Mouse (Mus musculus): ENCODE data around the gene Gclc. TPM values are rescaled to one million over a fixed set of nuclear protein-coding genes. Genes with fewer than 3 reads are reported as not detected.

The Gclc gene
- total RNA-seq, 2 experiments from 2014 or later, result 86.1 to 92.9 TPM

GRCm38 (mm10) chr9:77835122-77835521 is 80.8 kb downstream of the Gclc start:
- no peak for ATAC-seq (replicated peaks; ENCODE audit: low FRiP score, poor library complexity, severe bottlenecking)

GRCm38 (mm10) chr9:77835756-77836155 is 81.4 kb downstream of the Gclc start:
- no peak for ATAC-seq (replicated peaks; ENCODE audit: low FRiP score, poor library complexity, severe bottlenecking)

GRCm38 (mm10) chr9:77838586-77838985 is 84.3 kb downstream of the Gclc start:
- ATAC-seq (replicated peaks; ENCODE audit: low FRiP score, poor library complexity, severe bottlenecking), result no peak

Other genes with a start within 250 kb of the Gclc start
- gene Lrrc1, start 209.7 kb upstream of the Gclc start, total RNA-seq (2015; ENCODE audit: low replicate concordance), result 0.96 and 1.5 TPM in 2 replicates
- 2.1 and 2.4 TPM in 2 replicates for gene Lrrc1, start 209.7 kb upstream of the Gclc start, total RNA-seq (2017; ENCODE audit: low replicate concordance)
- not detected in 2 replicates for gene Klhl31, start 118.0 kb upstream of the Gclc start, total RNA-seq (2015; ENCODE audit: low replicate concordance)
- not detected in 2 replicates for gene Klhl31, start 118.0 kb upstream of the Gclc start, total RNA-seq (2017; ENCODE audit: low replicate concordance)
- 19.0 and 21.7 TPM in 2 replicates for gene Elovl5, start 162.8 kb downstream of the Gclc start, total RNA-seq (2015; ENCODE audit: low replicate concordance)
- 22.0 and 22.2 TPM in 2 replicates for gene Elovl5, start 162.8 kb downstream of the Gclc start, total RNA-seq (2017; ENCODE audit: low replicate concordance)